Mouse (Mus musculus): Measurements from ENCODE around the gene 1700025F22Rik. TPM values are rescaled to one million over a fixed set of nuclear protein-coding genes. Genes with fewer than 3 reads are reported as not detected.
"Not testable (repeated sequence)": the region's sequence is repeated elsewhere in the genome, so short reads cannot be mapped to it uniquely, and the experiment has no call there.

1700025F22Rik gene
- not detected in 2 replicates for polyA plus RNA-seq (2015; fragmentation: Nextera tagmentation; extraction: Ambion mirVana)

DNA sequence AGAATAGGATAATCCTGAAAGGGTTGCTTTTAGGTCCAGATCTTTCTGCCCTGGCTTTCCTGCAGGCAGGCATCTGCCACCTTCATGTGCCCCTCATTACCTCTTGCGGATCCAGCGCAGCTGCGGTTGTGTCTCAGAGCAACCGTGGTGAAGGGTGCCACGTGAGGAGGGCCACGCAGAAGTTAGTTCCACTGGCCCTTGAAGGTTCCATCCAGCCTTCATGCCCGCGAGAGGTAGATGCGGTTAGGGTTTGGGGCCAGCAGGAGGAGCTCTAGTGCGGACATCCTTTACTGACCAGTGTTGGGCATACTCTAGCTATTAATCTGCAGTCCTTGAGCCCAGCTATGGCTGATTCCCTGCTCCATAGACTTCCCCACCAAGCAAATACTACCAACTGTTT, at the start of gene 1700025F22Rik:
TSS of gene 1700025F22Rik (minus strand) at position 149 of the 400 bp plus-strand sequence.
- H3K9ac ChIP-seq: no peak within 1 kb of the TSS
- H3K27me3 ChIP-seq: no peaks in the 10 kb centered on the region
- H3K9me3 ChIP-seq: no peaks in the 10 kb centered on the region
- ATAC-seq (ENCODE audit: low FRiP score, low read depth): no peak
- no peaks in the 10 kb centered on the region for H3K4me1 ChIP-seq (replicated peaks)
- H3K36me3 ChIP-seq: no peaks in the 10 kb centered on the region
- H3K4me3 ChIP-seq: no peak within 1 kb of the TSS
- H3K27ac ChIP-seq (replicated peaks): no peak within 1 kb of the TSS
- H3K4me2 ChIP-seq: no peak within 1 kb of the TSS
- WGBS: 46% methylated on average over 10 of the region's 10 CpGs

DNA sequence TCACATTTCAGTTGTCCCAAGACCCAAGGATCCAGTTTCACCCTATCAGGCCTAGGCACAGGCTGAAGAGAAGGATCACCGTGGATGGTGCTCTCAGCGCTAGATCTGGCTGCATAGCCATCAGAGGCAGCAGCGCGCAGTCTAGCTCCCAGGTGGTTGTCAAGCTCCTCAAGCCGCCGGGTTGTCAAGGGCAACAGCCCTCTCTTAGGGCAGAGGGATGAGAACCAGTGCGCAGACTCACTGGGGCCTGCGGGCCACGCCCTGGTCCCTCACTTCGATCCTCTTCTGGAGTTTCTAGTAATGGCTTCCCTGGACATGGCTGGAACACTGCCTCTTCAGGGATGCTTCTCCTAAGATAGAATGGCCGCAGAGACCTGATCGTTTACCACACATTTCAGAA, 31.4 kb upstream of the 1700025F22Rik start, which contains the start of gene Ms4a13:
TSS of gene Ms4a13 (minus strand) at position 192 of the 400 bp plus-strand sequence.
- no peaks in the 10 kb centered on the region for H3K27me3 ChIP-seq
- no peak within 1 kb of the TSS for H3K9ac ChIP-seq
- H3K4me2 ChIP-seq: no peak within 1 kb of the TSS
- H3K9me3 ChIP-seq: no peaks in the 10 kb centered on the region
- H3K36me3 ChIP-seq: no peaks in the 10 kb centered on the region
- H3K4me1 ChIP-seq (replicated peaks): no peaks in the 10 kb centered on the region
- no peak for ATAC-seq (ENCODE audit: low FRiP score, low read depth)
- H3K27ac ChIP-seq (replicated peaks): no peak within 1 kb of the TSS
- WGBS: 67% methylated on average over 12 of the region's 12 CpGs
- H3K4me3 ChIP-seq: no peak within 1 kb of the TSS

DNA sequence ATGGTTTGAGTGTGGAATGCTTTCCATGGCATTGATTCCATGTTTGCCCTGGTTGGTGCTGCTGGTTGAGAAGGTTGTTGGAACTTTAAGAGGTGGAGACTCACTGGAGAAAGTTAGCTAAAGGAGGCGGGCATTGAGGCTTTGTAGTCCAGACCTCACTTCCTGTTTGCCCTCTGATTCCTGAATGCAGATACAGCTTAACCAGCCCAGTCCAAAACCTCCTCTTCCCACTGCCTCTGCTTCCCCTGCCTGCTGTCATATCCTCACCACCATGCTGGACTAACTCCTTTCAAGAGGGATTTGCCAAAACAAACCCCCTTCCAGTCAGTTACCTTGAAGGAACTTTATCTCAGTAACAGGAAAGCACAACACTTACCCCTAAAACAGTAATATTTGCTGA, 27.4 kb upstream of the 1700025F22Rik start:
- no peaks in the 10 kb centered on the region for H3K9me3 ChIP-seq
- H3K9ac ChIP-seq: no peak overlapping the region
- no peak overlapping the region for H3K4me2 ChIP-seq
- 62% methylated on average over 1 of the region's 1 CpGs for WGBS
- no peaks in the 10 kb centered on the region for H3K4me1 ChIP-seq (replicated peaks)
- H3K27me3 ChIP-seq: no peaks in the 10 kb centered on the region
- ATAC-seq (ENCODE audit: low FRiP score, low read depth): no peak
- H3K36me3 ChIP-seq: no peaks in the 10 kb centered on the region
- H3K4me3 ChIP-seq: no peak overlapping the region
- H3K27ac ChIP-seq (replicated peaks): no peak overlapping the region

DNA sequence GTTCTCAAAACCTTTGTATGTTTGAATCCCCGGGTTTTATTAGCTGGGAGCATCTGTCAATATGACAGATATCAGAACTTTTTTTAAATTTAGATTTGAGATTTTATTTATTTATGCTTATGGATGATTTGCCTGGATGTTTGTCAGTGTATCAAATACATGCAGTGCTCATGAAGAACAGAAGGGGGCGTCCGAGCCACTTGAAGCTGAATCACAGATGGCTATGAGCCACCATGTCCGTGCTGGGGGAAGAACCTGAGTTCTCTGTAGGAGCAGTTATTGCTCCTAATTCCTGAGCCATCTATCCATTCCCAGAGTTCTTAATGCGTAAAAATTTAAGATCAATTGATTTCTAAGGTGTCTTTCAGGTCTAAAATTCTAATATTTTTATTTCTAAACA, 19.0 kb upstream of the 1700025F22Rik start:
- H3K9me3 ChIP-seq: no peaks in the 10 kb centered on the region
- ATAC-seq (ENCODE audit: low FRiP score, low read depth): no peak
- H3K4me3 ChIP-seq: no peak overlapping the region
- WGBS: 20% methylated on average over 5 of the region's 5 CpGs
- H3K27ac ChIP-seq (replicated peaks): no peak overlapping the region
- no peaks in the 10 kb centered on the region for H3K27me3 ChIP-seq
- H3K9ac ChIP-seq: no peak overlapping the region
- no peak overlapping the region for H3K4me2 ChIP-seq
- H3K4me1 ChIP-seq (replicated peaks): no peaks in the 10 kb centered on the region
- H3K36me3 ChIP-seq: no peaks in the 10 kb centered on the region

DNA sequence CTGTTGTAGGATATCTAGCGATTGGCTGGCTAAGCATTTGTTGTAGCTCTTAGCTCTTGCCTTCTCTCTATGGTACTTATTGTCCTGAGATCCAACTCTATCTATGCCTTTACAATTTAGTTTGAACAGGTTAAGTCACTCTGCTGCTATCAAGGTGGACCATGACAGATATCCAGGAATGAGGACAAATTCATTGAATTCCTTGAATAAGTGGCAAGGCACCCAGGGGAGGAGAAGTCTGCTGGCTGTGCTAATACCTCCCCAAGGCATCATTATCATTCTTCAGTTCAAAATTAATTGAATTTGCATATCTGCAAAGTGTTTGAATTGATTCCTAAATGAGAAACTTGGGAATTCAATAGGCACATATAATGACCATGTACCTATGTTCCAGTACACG, 12.3 kb upstream of the 1700025F22Rik start:
- ATAC-seq (ENCODE audit: low FRiP score, low read depth): no peak
- Histone ChIP-seq H3K4me2 (no peak overlapping the region), H3K9me3 (no peaks in the 10 kb centered on the region), H3K27me3 (no peaks in the 10 kb centered on the region), H3K9ac (no peak overlapping the region), H3K27ac (replicated peaks) (0 out of 2 replicates have a peak overlapping the region, but pooled peaks have one; percentile 30), H3K36me3 (no peaks in the 10 kb centered on the region), H3K4me3 (no peak overlapping the region), H3K4me1 (replicated peaks) (no peaks in the 10 kb centered on the region)
- WGBS: 51% methylated on average over 2 of the region's 2 CpGs

DNA sequence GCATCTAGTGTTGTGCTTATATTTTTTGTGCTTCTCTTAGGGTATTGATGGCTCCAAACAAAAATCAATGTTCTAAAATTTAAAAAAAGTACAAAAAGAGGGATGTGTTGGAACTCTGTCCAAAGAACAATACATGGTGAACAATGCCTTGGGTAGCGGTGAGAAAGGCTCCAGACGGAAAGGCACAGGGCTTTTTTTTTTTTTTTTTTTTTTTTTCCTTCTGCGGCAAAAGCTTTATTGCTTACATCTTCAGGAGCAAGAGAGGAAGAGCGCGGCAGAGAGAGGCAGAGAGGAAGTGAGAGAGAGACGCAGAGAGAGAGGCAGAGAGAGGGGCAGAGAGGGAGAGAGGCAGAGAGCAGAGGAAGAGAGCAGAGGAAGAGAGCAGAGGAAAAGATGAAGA, 7.2 kb downstream of the 1700025F22Rik start:
- not testable (repeated sequence) for H3K27me3 ChIP-seq; H3K4me3 ChIP-seq; H3K9me3 ChIP-seq; H3K9ac ChIP-seq; H3K4me1 ChIP-seq (replicated peaks); H3K4me2 ChIP-seq; ATAC-seq (ENCODE audit: low FRiP score, low read depth); H3K36me3 ChIP-seq; H3K27ac ChIP-seq (replicated peaks)
- WGBS: 79% methylated on average over 5 of the region's 6 CpGs

DNA sequence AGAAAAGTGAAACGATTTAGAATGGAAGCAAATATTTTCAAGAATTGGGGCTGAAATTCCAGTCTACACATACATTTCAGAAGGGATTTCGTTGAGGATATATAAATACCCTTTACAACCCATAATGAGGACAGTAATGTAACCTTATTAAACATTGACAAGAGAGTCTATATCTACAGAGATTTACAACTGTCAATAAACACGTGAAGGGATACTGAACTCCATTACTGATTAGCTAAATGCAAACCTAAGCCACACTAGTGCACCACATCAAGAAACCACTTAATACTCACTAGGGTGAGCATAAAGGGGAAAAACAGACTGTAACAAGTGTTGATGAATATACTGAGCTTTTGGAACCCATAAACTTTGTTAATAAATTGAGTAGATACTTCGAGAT, 29.8 kb downstream of the 1700025F22Rik start:
- Histone ChIP-seq H3K4me3 (no peak overlapping the region), H3K9me3 (no peaks in the 10 kb centered on the region), H3K27ac (replicated peaks) (no peak overlapping the region), H3K4me2 (no peak overlapping the region), H3K27me3 (no peaks in the 10 kb centered on the region), H3K4me1 (replicated peaks) (no peaks in the 10 kb centered on the region), H3K36me3 (no peaks in the 10 kb centered on the region), H3K9ac (no peak overlapping the region)
- ATAC-seq (ENCODE audit: low FRiP score, low read depth): no peak
- 75% methylated on average over 4 of the region's 4 CpGs for WGBS

DNA sequence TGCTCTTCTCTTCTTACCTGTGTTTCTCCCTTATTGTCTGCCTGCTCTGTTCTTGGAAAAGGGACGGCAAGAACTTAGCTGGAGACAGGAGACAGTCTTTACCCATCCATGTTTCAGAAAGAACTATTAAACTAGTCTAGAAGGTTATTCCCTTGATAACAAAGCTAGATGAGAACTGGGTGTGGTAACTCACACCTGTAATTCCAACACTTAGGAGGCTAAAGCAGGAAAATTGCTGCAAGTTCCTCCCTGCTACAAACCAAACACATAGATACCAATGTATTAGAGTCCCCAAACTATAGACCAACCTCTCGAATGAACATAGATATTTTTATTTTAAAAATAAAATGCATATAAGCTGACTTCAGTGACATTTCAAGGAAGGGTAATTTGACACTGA, 30.3 kb downstream of the 1700025F22Rik start:
- 92% methylated on average over 2 of the region's 2 CpGs for WGBS
- H3K27me3 ChIP-seq: no peaks in the 10 kb centered on the region
- no peak overlapping the region for H3K9ac ChIP-seq
- no peak overlapping the region for H3K27ac ChIP-seq (replicated peaks)
- H3K36me3 ChIP-seq: no peaks in the 10 kb centered on the region
- H3K9me3 ChIP-seq: no peaks in the 10 kb centered on the region
- no peak overlapping the region for H3K4me3 ChIP-seq
- H3K4me2 ChIP-seq: no peak overlapping the region
- H3K4me1 ChIP-seq (replicated peaks): no peaks in the 10 kb centered on the region
- ATAC-seq (ENCODE audit: low FRiP score, low read depth): no peak

DNA sequence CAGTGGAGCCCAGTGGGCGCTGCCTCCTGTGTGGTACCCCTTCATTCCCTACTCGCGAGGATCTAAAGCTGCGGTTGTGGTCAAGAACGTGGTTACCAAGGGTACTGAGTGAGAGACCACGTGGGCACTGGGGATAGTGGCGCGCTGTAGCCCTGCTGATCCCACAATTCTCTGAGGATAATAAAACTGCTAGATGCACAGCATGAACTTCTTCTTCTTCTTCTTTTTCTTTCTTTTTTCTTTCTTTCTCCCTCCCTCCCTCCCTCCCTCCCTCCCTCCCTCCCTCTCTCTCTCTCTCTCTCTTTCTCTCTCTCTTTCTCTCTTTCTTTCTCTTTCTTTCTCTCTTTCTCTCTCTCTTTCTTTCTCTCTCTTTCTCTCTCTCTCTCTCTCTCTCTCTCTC, 34.3 kb downstream of the 1700025F22Rik start, which contains the start of gene 1700017D01Rik:
TSS of gene 1700017D01Rik (minus strand) at position 101 of the 400 bp plus-strand sequence.
- not testable (repeated sequence) for H3K9me3 ChIP-seq; H3K27ac ChIP-seq (replicated peaks); H3K36me3 ChIP-seq; H3K4me2 ChIP-seq; H3K4me1 ChIP-seq (replicated peaks); H3K9ac ChIP-seq; ATAC-seq (ENCODE audit: low FRiP score, low read depth); H3K27me3 ChIP-seq; H3K4me3 ChIP-seq
- 88% methylated on average over 8 of the region's 8 CpGs for WGBS

DNA sequence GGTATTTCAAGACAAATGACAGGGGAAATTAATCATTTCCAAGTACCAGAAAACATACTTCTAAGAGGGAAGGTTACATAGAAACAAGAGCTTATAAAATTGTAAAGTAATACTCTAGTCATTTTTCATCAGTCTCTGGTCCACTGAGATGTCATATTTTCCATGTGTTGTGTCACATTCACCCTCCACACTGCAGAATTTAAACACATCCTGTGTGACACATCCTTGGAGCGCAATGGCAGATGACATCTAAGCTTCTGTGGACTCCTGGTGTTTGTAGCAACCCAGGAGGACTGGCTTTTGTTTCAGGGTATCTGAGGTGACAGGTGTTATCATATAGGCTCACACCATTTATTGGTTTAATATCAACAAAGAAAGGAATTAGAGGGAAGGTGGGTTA, 35.4 kb downstream of the 1700025F22Rik start:
- H3K4me3 ChIP-seq: no peak overlapping the region
- peaks cover 11% of the 10 kb centered on the region; the same call in 1 of the 2 replicates for H3K9me3 ChIP-seq
- no peaks in the 10 kb centered on the region for H3K27me3 ChIP-seq
- H3K4me1 ChIP-seq (replicated peaks): no peaks in the 10 kb centered on the region
- H3K36me3 ChIP-seq: no peaks in the 10 kb centered on the region
- H3K9ac ChIP-seq: no peak overlapping the region
- 92% methylated on average over 1 of the region's 1 CpGs for WGBS
- no peak overlapping the region for H3K27ac ChIP-seq (replicated peaks)
- no peak for ATAC-seq (ENCODE audit: low FRiP score, low read depth)
- no peak overlapping the region for H3K4me2 ChIP-seq

DNA sequence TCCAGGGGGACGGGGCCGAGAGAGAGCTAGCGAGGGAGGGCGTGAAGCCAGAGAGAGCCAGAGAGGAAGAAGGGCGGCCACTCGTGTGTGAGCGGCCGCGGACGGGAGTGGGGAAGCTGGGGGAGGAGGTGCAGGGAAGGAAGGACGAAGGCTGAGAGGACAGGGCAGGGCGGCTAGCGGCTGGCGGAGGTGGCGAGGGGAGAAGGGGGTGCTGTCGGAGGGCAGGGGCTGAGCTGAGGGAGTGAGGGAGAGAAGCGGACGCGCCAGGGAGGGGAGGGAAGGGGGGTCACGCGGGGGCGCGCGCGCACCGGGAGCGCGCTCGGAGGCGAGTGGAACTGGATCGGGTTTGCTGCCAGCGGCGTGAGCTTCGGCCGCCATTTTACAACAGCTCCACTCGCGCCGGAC, 44.1 kb downstream of the 1700025F22Rik start:
- H3K9me3 ChIP-seq; H3K36me3 ChIP-seq; H3K4me1 ChIP-seq (replicated peaks); H3K27me3 ChIP-seq: not testable (repeated sequence)
- H3K4me2 ChIP-seq: peak overlapping the region; percentile 51
- WGBS: under 1% methylated on average over 17 of the region's 38 CpGs
- H3K4me3 ChIP-seq: peak overlapping the region; percentile 40
- ATAC-seq (ENCODE audit: low FRiP score, low read depth): peak; percentile 98
- H3K9ac ChIP-seq: peak overlapping the region; percentile 41; the same call in 1 of the 2 replicates
- 0 out of 2 replicates have a peak overlapping the region, but pooled peaks have one; percentile 48 for H3K27ac ChIP-seq (replicated peaks)

DNA sequence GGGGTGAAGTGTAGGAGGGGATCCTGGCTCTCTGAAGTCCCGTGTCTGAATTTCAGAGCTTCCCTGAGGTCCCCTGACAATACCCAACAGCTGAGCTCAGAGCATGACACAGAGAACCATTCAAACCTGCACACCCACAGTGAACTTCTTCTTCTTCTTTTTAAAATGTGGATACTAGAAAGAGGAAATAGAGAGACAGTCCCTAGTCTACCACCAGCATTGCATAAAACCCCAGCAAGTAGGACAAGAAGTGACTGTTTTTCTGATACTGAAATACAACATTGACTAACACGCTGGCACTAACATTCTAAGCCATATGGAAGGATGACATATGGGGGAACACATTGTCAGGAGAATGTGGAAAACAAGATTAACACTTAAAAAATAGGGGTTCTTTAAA, 45.8 kb downstream of the 1700025F22Rik start:
- no peaks in the 10 kb centered on the region for H3K36me3 ChIP-seq
- H3K4me3 ChIP-seq: no peak overlapping the region
- no peaks in the 10 kb centered on the region for H3K4me1 ChIP-seq (replicated peaks)
- H3K4me2 ChIP-seq: no peak overlapping the region
- peaks cover under 1% of the 10 kb centered on the region; the same call in 1 of the 2 replicates for H3K9me3 ChIP-seq
- no peak overlapping the region for H3K27ac ChIP-seq (replicated peaks)
- 91% methylated on average over 2 of the region's 2 CpGs for WGBS
- no peak overlapping the region for H3K9ac ChIP-seq
- H3K27me3 ChIP-seq: no peaks in the 10 kb centered on the region
- no peak for ATAC-seq (ENCODE audit: low FRiP score, low read depth)

DNA sequence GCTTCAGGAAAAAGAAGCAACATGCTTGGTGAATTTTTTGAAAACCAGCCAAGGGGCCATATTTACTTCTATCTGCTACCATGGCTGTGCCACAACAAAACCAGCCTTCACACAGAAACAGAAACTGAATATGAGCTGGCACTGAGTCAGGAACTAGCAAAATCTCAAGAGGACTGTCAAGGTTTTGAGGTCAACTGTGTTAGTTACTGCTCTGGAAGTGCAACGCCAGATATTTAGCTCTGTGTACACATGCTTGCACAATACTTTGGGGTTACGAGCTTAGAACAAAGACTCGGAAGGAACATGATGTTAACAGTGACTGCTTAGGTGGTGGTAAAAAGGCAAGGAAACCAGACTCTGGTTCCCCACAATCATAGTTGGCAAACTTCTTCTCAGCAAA, 57.4 kb downstream of the 1700025F22Rik start:
- Histone ChIP-seq H3K9me3 (no peaks in the 10 kb centered on the region), H3K4me1 (replicated peaks) (no peaks in the 10 kb centered on the region), H3K9ac (no peak overlapping the region), H3K4me3 (no peak overlapping the region), H3K36me3 (no peaks in the 10 kb centered on the region), H3K27ac (replicated peaks) (no peak overlapping the region), H3K27me3 (no peaks in the 10 kb centered on the region), H3K4me2 (no peak overlapping the region)
- ATAC-seq (ENCODE audit: low FRiP score, low read depth): no peak
- 87% methylated on average over 3 of the region's 3 CpGs for WGBS
